Comparison of ENCODE assay signal across 8 mouse cellular contexts in genomic region chr11:98788550-98789218, GRCm38 (mm10). TPM values are rescaled to one million over a fixed set of nuclear protein-coding genes. Genes with fewer than 3 reads are reported as not detected.
DNase-seq lines count a peak whose midpoint lies in the region; ATAC-seq and TF ChIP-seq lines count a peak whose summit lies in the region.

No protein-coding gene starts in this region.

- H3K27ac ChIP-seq in forebrain, embryonic 14.5 days (ENCODE audit: low read depth, low read length): no peak overlapping the region
- peak overlapping the region; percentile 84 for H3K27ac ChIP-seq in lung, postnatal 0 days (ENCODE audit: low read length)

- TF ChIP-seq EP300 in lung, postnatal 0 days (IDR thresholded peaks at IDR 0.05): peak; percentile 54; the same call in 1 of the 2 replicates

- H3K36me3 ChIP-seq in forebrain, embryonic 14.5 days (ENCODE audit: control insufficient read depth, insufficient read depth, low read length): no peaks in the 10 kb centered on the region
- H3K36me3 ChIP-seq in lung, postnatal 0 days (ENCODE audit: insufficient read depth, low read length): no peaks in the 10 kb centered on the region

- no peaks in the 10 kb centered on the region for H3K27me3 ChIP-seq in forebrain, embryonic 14.5 days (replicated peaks; ENCODE audit: control insufficient read depth, insufficient read depth, low read length)
- H3K27me3 ChIP-seq in lung, postnatal 0 days (replicated peaks; ENCODE audit: insufficient read depth, low read length): no peaks in the 10 kb centered on the region

- 13% methylated on average over 18 of the region's 18 CpGs for WGBS in forebrain, embryonic 14.5 days
- WGBS in lung, postnatal 0 days: 7% methylated on average over 17 of the region's 18 CpGs

- peak overlapping the region; percentile 64 for H3K9ac ChIP-seq in forebrain, embryonic 14.5 days (ENCODE audit: low read length)
- 0 out of 2 replicates have a peak overlapping the region, but pooled peaks have one; percentile 4 for H3K9ac ChIP-seq in lung, postnatal 0 days (replicated peaks; ENCODE audit: low read depth)

- no peaks in the 10 kb centered on the region for H3K9me3 ChIP-seq in forebrain, embryonic 14.5 days (replicated peaks; ENCODE audit: control insufficient read depth, low read length)
- no peaks in the 10 kb centered on the region for H3K9me3 ChIP-seq in lung, postnatal 0 days (ENCODE audit: low read length)

- intact Hi-C loops in heart, postnatal 25 days (cut with DNase I): loop anchor here (2.0 kb wide), 2 partner anchors 40 to 78 kb away; no protein-coding TSS in a partner anchor

- ATAC-seq in forebrain, embryonic 14.5 days: peak; percentile 81
- ATAC-seq in lung, postnatal 0 days: peak; percentile 73

- H3K4me1 ChIP-seq in forebrain, embryonic 14.5 days (ENCODE audit: control insufficient read depth, insufficient read depth, low read length): peaks cover 26% of the 10 kb centered on the region
- H3K4me1 ChIP-seq in lung, postnatal 0 days (ENCODE audit: insufficient read depth, low read depth, low read length): peaks cover 27% of the 10 kb centered on the region

- peak; percentile 94 for DNase-seq in MN1 (ENCODE audit: low spot score)
- peak; percentile 88 for DNase-seq in cerebellum, adult 11-12 months
- DNase-seq in forebrain, embryonic 14.5 days (ENCODE audit: low spot score): peak; percentile 95
- peak; percentile 87 for DNase-seq in heart, postnatal 25 days (ENCODE audit: low spot score)
- DNase-seq in layer of hippocampus, adult 18-20 months (ENCODE audit: low spot score in 2 of 2): peak; percentile 81 to 86
- peak; percentile 99 for DNase-seq in lung, postnatal 0 days (ENCODE audit: low spot score)
- DNase-seq in ovary, postnatal 14 days (ENCODE audit: low spot score): peak; percentile 77
- DNase-seq in thymus, postnatal 10 days (ENCODE audit: low spot score in 2 of 2): peak; percentile 83 to 85

- peak; percentile 89 for TF ChIP-seq CTCF in lung, postnatal 0 days (IDR thresholded peaks at IDR 0.05)

- peak overlapping the region; percentile 41 for H3K4me3 ChIP-seq in forebrain, embryonic 14.5 days (ENCODE audit: low read depth, low read length)
- H3K4me3 ChIP-seq in lung, postnatal 0 days (ENCODE audit: low read depth, low read length): peak overlapping the region; percentile 41

- peak overlapping the region; percentile 91 for H3K4me2 ChIP-seq in forebrain, embryonic 14.5 days (ENCODE audit: low read length)
- peak overlapping the region; percentile 82 for H3K4me2 ChIP-seq in lung, postnatal 0 days (replicated peaks; ENCODE audit: low read depth, low read length)

RNA-seq across cellular contexts. Expression of gene Msl1, which starts 6.6 kb away (rescaled TPM):
- polyA plus RNA-seq in forebrain, embryonic 14.5 days (2014; fragmentation: Nextera tagmentation; extraction: Ambion mirVana): 19.3 and 20.5 TPM in 2 replicates
- total RNA-seq in heart, postnatal 25 days (2021): 10 to 100 TPM; 73.0 to 78.1 TPM
- 100 to 1,000 TPM; 178 to 183 TPM for total RNA-seq in layer of hippocampus, adult 18-20 months (2021)
- 16.3 and 21.3 TPM in 2 replicates for polyA plus RNA-seq in lung, postnatal 0 days (2015; fragmentation: Nextera tagmentation; extraction: Ambion mirVana)

RNA-seq across cellular contexts. Expression of gene Nr1d1, which starts 13.6 kb away (rescaled TPM):
- 2.2 and 3.1 TPM in 2 replicates for polyA plus RNA-seq in forebrain, embryonic 14.5 days (2014; fragmentation: Nextera tagmentation; extraction: Ambion mirVana)
- 100 to 1,000 TPM in 1 of 2 experiments, 10 to 100 TPM in 1; 61.2 to 129 TPM for total RNA-seq in heart, postnatal 25 days (2021)
- total RNA-seq in layer of hippocampus, adult 18-20 months (2021): 10 to 100 TPM; 66.6 to 84.3 TPM
- 6.9 and 8.9 TPM in 2 replicates for polyA plus RNA-seq in lung, postnatal 0 days (2015; fragmentation: Nextera tagmentation; extraction: Ambion mirVana)

RNA-seq across cellular contexts. Expression of gene Casc3, which starts 16.0 kb away (rescaled TPM):
- polyA plus RNA-seq in forebrain, embryonic 14.5 days (2014; fragmentation: Nextera tagmentation; extraction: Ambion mirVana): 41.0 and 45.0 TPM in 2 replicates
- 10 to 100 TPM; 22.4 to 25.5 TPM for total RNA-seq in heart, postnatal 25 days (2021)
- total RNA-seq in layer of hippocampus, adult 18-20 months (2021): 10 to 100 TPM; 57.0 to 58.4 TPM
- 22.7 and 22.9 TPM in 2 replicates for polyA plus RNA-seq in lung, postnatal 0 days (2015; fragmentation: Nextera tagmentation; extraction: Ambion mirVana)

RNA-seq across cellular contexts. Expression of gene Rapgefl1, which starts 47.9 kb away (rescaled TPM):
- 3.0 and 4.5 TPM in 2 replicates for polyA plus RNA-seq in forebrain, embryonic 14.5 days (2014; fragmentation: Nextera tagmentation; extraction: Ambion mirVana)
- under 1 TPM; 0.60 to 0.78 TPM for total RNA-seq in heart, postnatal 25 days (2021)
- total RNA-seq in layer of hippocampus, adult 18-20 months (2021): 100 to 1,000 TPM; 196 to 203 TPM
- 1.1 and 1.5 TPM in 2 replicates for polyA plus RNA-seq in lung, postnatal 0 days (2015; fragmentation: Nextera tagmentation; extraction: Ambion mirVana)

RNA-seq across cellular contexts. Expression of gene Thra, which starts 48.2 kb away (rescaled TPM):
- 164 and 199 TPM in 2 replicates for polyA plus RNA-seq in forebrain, embryonic 14.5 days (2014; fragmentation: Nextera tagmentation; extraction: Ambion mirVana)
- total RNA-seq in heart, postnatal 25 days (2021): 100 to 1,000 TPM; 102 to 117 TPM
- 1,000 to 10,000 TPM; 1,110 to 1,111 TPM for total RNA-seq in layer of hippocampus, adult 18-20 months (2021)
- 38.1 and 40.5 TPM in 2 replicates for polyA plus RNA-seq in lung, postnatal 0 days (2015; fragmentation: Nextera tagmentation; extraction: Ambion mirVana)
